Mouse (Mus musculus): ENCODE results near the gene Fbxo9. TPM values are rescaled to one million over a fixed set of nuclear protein-coding genes. Genes with fewer than 3 reads are reported as not detected.
"Not testable (repeated sequence)": the region's sequence is repeated elsewhere in the genome, so short reads cannot be mapped to it uniquely, and the experiment has no call there.

Gene Fbxo9
- total RNA-seq (2021): 100 to 1,000 TPM in 1 of 2 experiments, 10 to 100 TPM in 1; 77.1 to 101 TPM
- long read RNA-seq, experiment 1, transcript Fbxo9-202 (13 exons, 2,155 nt): major isoform, 156 of 216 reads
- long read RNA-seq, experiment 1, partial matches to known transcripts: 14 of 216 reads
- long read RNA-seq, experiment 1, other reads (novel, unspliced or antisense): 40 of 216 reads
- long read RNA-seq, experiment 2, transcript Fbxo9-202 (13 exons, 2,155 nt): major isoform, 30 of 35 reads
- long read RNA-seq, experiment 2, partial matches to known transcripts: 0 of 35 reads
- long read RNA-seq, experiment 2, other reads (novel, unspliced or antisense): 5 of 35 reads

- DNase-seq: peak; percentile 89 to 91
Observed at GRCm38 (mm10) chr9:78108796-78109239, at the start of gene Fbxo9, which contains the start of gene Ick. Fbxo9 (minus strand) TSS chr9:78109065. Ick (plus strand) TSS chr9:78109192.

GRCm38 (mm10) chr9:78157221-78157620 lies 48.4 kb upstream of the Fbxo9 start:
- DNase-seq: no peak

GRCm38 (mm10) chr9:78154211-78154977 lies 45.5 kb upstream of the Fbxo9 start:
- peak in 1 of 2 experiments; percentile 23 for DNase-seq

GRCm38 (mm10) chr9:78149770-78150169 lies 40.9 kb upstream of the Fbxo9 start:
- DNase-seq: not testable (repeated sequence)

GRCm38 (mm10) chr9:78148149-78148548 lies 39.3 kb upstream of the Fbxo9 start:
- no peak for DNase-seq

- DNase-seq: no peak
Observed at GRCm38 (mm10) chr9:78146627-78147026, 37.8 kb upstream of the Fbxo9 start.

GRCm38 (mm10) chr9:78146099-78146498 lies 37.2 kb upstream of the Fbxo9 start:
- DNase-seq: no peak

- DNase-seq: no peak
Observed at GRCm38 (mm10) chr9:78139463-78139862, 30.6 kb upstream of the Fbxo9 start.

- no peak for DNase-seq
Observed at GRCm38 (mm10) chr9:78138044-78138676, 29.3 kb upstream of the Fbxo9 start.

- DNase-seq: no peak
Observed at GRCm38 (mm10) chr9:78135658-78136057, 26.8 kb upstream of the Fbxo9 start.

- no peak for DNase-seq
Observed at GRCm38 (mm10) chr9:78126643-78127042, 17.8 kb upstream of the Fbxo9 start.

GRCm38 (mm10) chr9:78126007-78126406 lies 17.1 kb upstream of the Fbxo9 start:
- DNase-seq: no peak

- DNase-seq: no peak
Observed at GRCm38 (mm10) chr9:78124297-78124696, 15.4 kb upstream of the Fbxo9 start.

GRCm38 (mm10) chr9:78122939-78123712 lies 14.3 kb upstream of the Fbxo9 start:
- no peak for DNase-seq

GRCm38 (mm10) chr9:78121985-78122384 lies 13.1 kb upstream of the Fbxo9 start:
- no peak for DNase-seq

GRCm38 (mm10) chr9:78121358-78121757 lies 12.5 kb upstream of the Fbxo9 start:
- no peak for DNase-seq

- DNase-seq: no peak
Observed at GRCm38 (mm10) chr9:78117690-78118089, 8.8 kb upstream of the Fbxo9 start.

- DNase-seq: no peak
Observed at GRCm38 (mm10) chr9:78115746-78116145, 6.9 kb upstream of the Fbxo9 start.

GRCm38 (mm10) chr9:78113538-78113885 lies 4.6 kb upstream of the Fbxo9 start:
- DNase-seq: no peak

GRCm38 (mm10) chr9:78112770-78113537 lies 4.1 kb upstream of the Fbxo9 start:
- peak; percentile 95 to 96 for DNase-seq

GRCm38 (mm10) chr9:78111456-78111855 lies 2.6 kb upstream of the Fbxo9 start:
- DNase-seq: no peak

All from adrenal gland, postnatal 36 days (tissue).